Comparison of ENCODE assay signal across 23 mouse cellular contexts in the genomic region with DNA sequence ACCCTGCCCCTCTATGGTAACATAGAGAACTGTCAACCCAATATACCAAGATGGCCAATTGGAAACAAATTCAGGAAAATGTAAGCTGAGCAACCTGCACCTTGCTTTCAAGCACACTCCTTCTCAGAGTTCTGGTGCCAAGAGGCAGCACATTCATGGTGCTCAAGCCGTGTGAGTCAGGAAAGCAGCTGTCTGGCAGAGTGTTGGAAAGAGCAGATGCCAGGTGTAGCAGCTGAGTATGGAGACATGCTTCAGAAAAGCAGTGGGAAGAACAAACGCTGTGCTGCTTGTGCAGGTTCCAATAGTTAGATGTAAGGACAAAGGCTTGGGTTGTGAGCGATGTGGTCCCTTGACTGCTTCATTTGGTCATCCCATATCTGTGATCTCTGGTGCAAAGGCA.
DNase-seq lines count a peak whose midpoint lies in the region; ATAC-seq lines count a peak whose summit lies in the region.
"Had no signal": no experiment of that assay in that cellular context is flagged by ENCODE, and none has a peak within 500 bp of the region (broad histone marks: within the 10 kb centered on the region; RNA-seq: fewer than 3 reads in every experiment).

No protein-coding gene starts in this region.

- H3K36me3 ChIP-seq in heart, embryonic 11.5 days (ENCODE audit: control insufficient read depth, insufficient read depth, low read length), result no peaks in the 10 kb centered on the region
- H3K36me3 ChIP-seq: embryonic facial prominence, embryonic 10.5 days; heart, embryonic 10.5 days; hindbrain, embryonic 15.5 days; midbrain, embryonic 15.5 days; stomach, embryonic 15.5 days had no signal

- H3K9me3 ChIP-seq in heart, embryonic 11.5 days (replicated peaks; ENCODE audit: control insufficient read depth, low read length), result no peaks in the 10 kb centered on the region
- H3K9me3 ChIP-seq: embryonic facial prominence, embryonic 10.5 days; heart, embryonic 10.5 days; hindbrain, embryonic 15.5 days; midbrain, embryonic 15.5 days; stomach, embryonic 15.5 days had no signal

- H3K27me3 ChIP-seq in heart, embryonic 11.5 days (ENCODE audit: control insufficient read depth, insufficient read depth, low read length), result no peaks in the 10 kb centered on the region
- H3K27me3 ChIP-seq: CH12.LX; hindbrain, embryonic 15.5 days; megakaryocyte, embryonic 14.5 days; midbrain, embryonic 15.5 days; stomach, embryonic 15.5 days had no signal

- no peaks in the 10 kb centered on the region for H3K4me1 ChIP-seq in heart, embryonic 11.5 days (ENCODE audit: control insufficient read depth, insufficient read depth, low read length)
- H3K4me1 ChIP-seq: heart, embryonic 10.5 days; megakaryocyte, embryonic 14.5 days; stomach, embryonic 15.5 days had no signal

- WGBS in heart, embryonic 11.5 days (ENCODE audit: insufficient replicate concordance), result 81% methylated on average over 3 of the region's 3 CpGs

- no peak overlapping the region for H3K9ac ChIP-seq in heart, embryonic 11.5 days (ENCODE audit: low read depth, low read length)
- H3K9ac ChIP-seq: hindbrain, embryonic 15.5 days; midbrain, embryonic 15.5 days; stomach, embryonic 15.5 days had no signal

- DNase-seq in gastrocnemius, postnatal 10 days, result peak; percentile 14
- no peak for DNase-seq in gastrocnemius, postnatal 4 days (ENCODE audit: low spot score in 2 of 2)
- peak; percentile 10 to 26 for DNase-seq in left cerebral cortex, adult 18-20 months (ENCODE audit: low spot score in 2 of 2)
- DNase-seq in left cerebral cortex, adult 11 months (ENCODE audit: low spot score), result no peak
- peak; percentile 83 for DNase-seq in brain, adult 2 months (ENCODE audit: low read depth, low spot score)
- peak; percentile 24 to 31 for DNase-seq in right cerebral cortex, postnatal 10 days (ENCODE audit: low spot score in 2 of 2)
- DNase-seq in cerebellum, postnatal 10 days, result no peak
- DNase-seq: adrenal gland, adult 2 months; cerebellum, adult 8-10 months; heart, postnatal 36 days; kidney, postnatal 36 days; liver; lung, postnatal 10 days; thymus, adult 2 months had no signal

- ATAC-seq in heart, embryonic 11.5 days (replicated peaks; ENCODE audit: insufficient number of reproducible peaks, low FRiP score, low TSS enrichment), result no peak
- ATAC-seq: intestine, embryonic 16.5 days; midbrain, embryonic 15.5 days had no signal

- no peak overlapping the region for H3K27ac ChIP-seq in heart, embryonic 11.5 days (ENCODE audit: low read depth, low read length)
- H3K27ac ChIP-seq: embryonic facial prominence, embryonic 10.5 days; heart, embryonic 10.5 days; hindbrain, embryonic 15.5 days; midbrain, embryonic 15.5 days; stomach, embryonic 15.5 days had no signal

- no peak overlapping the region for H3K4me3 ChIP-seq in heart, embryonic 11.5 days (ENCODE audit: low read depth, low read length)
- H3K4me3 ChIP-seq: embryonic facial prominence, embryonic 10.5 days; heart, embryonic 10.5 days; hindbrain, embryonic 15.5 days; megakaryocyte, embryonic 14.5 days; midbrain, embryonic 15.5 days; stomach, embryonic 15.5 days had no signal

- no peak overlapping the region for H3K4me2 ChIP-seq in heart, embryonic 11.5 days
- H3K4me2 ChIP-seq: hindbrain, embryonic 15.5 days; midbrain, embryonic 15.5 days; stomach, embryonic 15.5 days had no signal

Comparison
In these comparisons a context has a peak if more than half of its experiments do, and no peak if none do; other contexts are left out.
1. DNase-seq: peak in gastrocnemius, postnatal 10 days (single experiment), left cerebral cortex, adult 18-20 months (2 of 2), brain, adult 2 months (single experiment) and right cerebral cortex, postnatal 10 days (2 of 2); none in gastrocnemius, postnatal 4 days (0 of 2), left cerebral cortex, adult 11 months (single experiment) and cerebellum, postnatal 10 days (0 of 2).